Mouse (Mus musculus) neural tube, embryonic 11.5 days (tissue): ENCODE measurements at regions not wholly inside any gene's neighbourhood (a gene's known extent, or its start where the extent isn't known, plus 50 kb on each side); places are given as distances from the start of the nearest gene placed in this dataset.

ENCODE experiments used
- ATAC-seq: fragments of 200-750 bp; cut with Nextera tagmentation; 2 replicates; pipeline ENCODE4 v1.8.0; 2017; ENCODE audit warnings: moderate number of reproducible peaks, mild to moderate bottlenecking, moderate TSS enrichment, moderate library complexity; ENCODE audit not compliant: insufficient read depth, low FRiP score, low TSS enrichment
- DNase-seq: peaks from one replicate; pipeline ENCODE4 v3.0.0-alpha.2; 2015; ENCODE audit warnings: low spot score
- H3K27ac ChIP-seq: fragments of 300-500 bp; sonication (generic); 2 replicates; pipeline ENCODE4 v1.5.1; 2014; ENCODE audit warnings: low read depth, mild to moderate bottlenecking, low read length
- H3K27me3 ChIP-seq: fragments of 300-500 bp; sonication (generic); 2 replicates; pipeline ENCODE4 v1.6.1; 2014; ENCODE audit warnings: mild to moderate bottlenecking, low read length, mixed read lengths; ENCODE audit not compliant: control insufficient read depth, insufficient read depth
- H3K36me3 ChIP-seq: fragments of 300-500 bp; sonication (generic); 2 replicates; pipeline ENCODE4 v1.6.1; 2014; ENCODE audit warnings: mild to moderate bottlenecking, low read length, moderate library complexity, mixed read lengths; ENCODE audit not compliant: control insufficient read depth, insufficient read depth
- H3K4me1 ChIP-seq: fragments of 300-500 bp; sonication (generic); 2 replicates; pipeline ENCODE4 v1.6.1; 2014; ENCODE audit warnings: low read length, mixed read lengths; ENCODE audit not compliant: control insufficient read depth, insufficient read depth
- H3K4me2 ChIP-seq: fragments of 300-500 bp; sonication (generic); 2 replicates; pipeline ENCODE4 v1.6.1; 2014; ENCODE audit warnings: low read depth, mild to moderate bottlenecking, moderate library complexity
- H3K4me3 ChIP-seq: fragments of 300-500 bp; sonication (generic); 2 replicates; pipeline ENCODE4 v1.5.1; 2014; ENCODE audit warnings: low read depth, low read length
- H3K9ac ChIP-seq: fragments of 300-500 bp; sonication (generic); 2 replicates; pipeline ENCODE4 v1.6.1; 2014; ENCODE audit warnings: mild to moderate bottlenecking, low read length
- H3K9me3 ChIP-seq: fragments of 300-500 bp; sonication (generic); 2 replicates; pipeline ENCODE4 v1.6.1; 2016; ENCODE audit warnings: low read length; ENCODE audit not compliant: control insufficient read depth
- WGBS: fragments of 180-500 bp; shearing (Covaris S2); extraction: QIAGEN DNeasy Blood & Tissue Kit; methylation state at CpG from one replicate; pipeline ENCODE4 v1.1.7; 2014; 5-methylcytosine and 5-hydroxymethylcytosine counted together

- no peak overlapping the region for H3K4me2 ChIP-seq
- H3K4me3 ChIP-seq: no peak overlapping the region
- no peaks in the 10 kb centered on the region for H3K9me3 ChIP-seq
- H3K27ac ChIP-seq: no peak overlapping the region
- no peaks in the 10 kb centered on the region for H3K36me3 ChIP-seq
- H3K4me1 ChIP-seq: no peaks in the 10 kb centered on the region
- no peak for ATAC-seq
- H3K27me3 ChIP-seq: no peaks in the 10 kb centered on the region
- WGBS: 72% methylated on average over 5 of the region's 5 CpGs
- no peak for DNase-seq
- H3K9ac ChIP-seq: no peak overlapping the region
Measured at GRCm38 (mm10) chr4:95308469-95308895, 248.8 kb upstream of the Fggy start.

- Histone ChIP-seq H3K4me3 (no peak overlapping the region), H3K9ac (no peak overlapping the region), H3K4me2 (no peak overlapping the region), H3K27me3 (no peaks in the 10 kb centered on the region), H3K9me3 (no peaks in the 10 kb centered on the region), H3K4me1 (no peaks in the 10 kb centered on the region), H3K27ac (no peak overlapping the region), H3K36me3 (no peaks in the 10 kb centered on the region)
- ATAC-seq: no peak
- no peak for DNase-seq
- WGBS: 87% methylated on average over 6 of the region's 6 CpGs
Measured at GRCm38 (mm10) chr4:95310410-95310809, 246.9 kb upstream of the Fggy start.

GRCm38 (mm10) chr4:95317821-95318290 is 239.5 kb upstream of the Fggy start:
- DNase-seq: peak; percentile 23
- Histone ChIP-seq H3K27ac (no peak overlapping the region), H3K4me1 (0 out of 2 replicates have a peak, but pooled peaks cover 2% of the 10 kb centered on the region), H3K4me2 (no peak overlapping the region), H3K4me3 (no peak overlapping the region), H3K9ac (no peak overlapping the region), H3K36me3 (no peaks in the 10 kb centered on the region), H3K27me3 (no peaks in the 10 kb centered on the region), H3K9me3 (no peaks in the 10 kb centered on the region)
- no peak for ATAC-seq
- WGBS: 38% methylated on average over 3 of the region's 3 CpGs

- Histone ChIP-seq H3K4me3 (no peak overlapping the region), H3K9ac (no peak overlapping the region), H3K36me3 (no peaks in the 10 kb centered on the region), H3K27me3 (no peaks in the 10 kb centered on the region), H3K27ac (no peak overlapping the region), H3K4me1 (0 out of 2 replicates have a peak, but pooled peaks cover 2% of the 10 kb centered on the region), H3K4me2 (no peak overlapping the region), H3K9me3 (no peaks in the 10 kb centered on the region)
- 58% methylated on average over 1 of the region's 1 CpGs for WGBS
- no peak for DNase-seq
- ATAC-seq: no peak
Measured at GRCm38 (mm10) chr4:95318561-95318960, 238.7 kb upstream of the Fggy start.

- WGBS: 52% methylated on average over 6 of the region's 6 CpGs
- no peak overlapping the region for H3K4me3 ChIP-seq
- H3K9me3 ChIP-seq: no peaks in the 10 kb centered on the region
- H3K9ac ChIP-seq: no peak overlapping the region
- H3K4me2 ChIP-seq: no peak overlapping the region
- no peak overlapping the region for H3K27ac ChIP-seq
- 0 out of 2 replicates have a peak, but pooled peaks cover 2% of the 10 kb centered on the region for H3K4me1 ChIP-seq
- no peaks in the 10 kb centered on the region for H3K36me3 ChIP-seq
- DNase-seq: no peak
- ATAC-seq: no peak
- no peaks in the 10 kb centered on the region for H3K27me3 ChIP-seq
Measured at GRCm38 (mm10) chr4:95319036-95319435, 238.3 kb upstream of the Fggy start.

GRCm38 (mm10) chr4:95325861-95326260 is 231.4 kb upstream of the Fggy start:
- H3K9me3 ChIP-seq: no peaks in the 10 kb centered on the region
- H3K27ac ChIP-seq: no peak overlapping the region
- H3K9ac ChIP-seq: no peak overlapping the region
- DNase-seq (no peak), ATAC-seq (no peak)
- H3K4me2 ChIP-seq: no peak overlapping the region
- H3K27me3 ChIP-seq: no peaks in the 10 kb centered on the region
- WGBS: 74% methylated on average over 1 of the region's 1 CpGs
- H3K36me3 ChIP-seq: no peaks in the 10 kb centered on the region
- H3K4me3 ChIP-seq: no peak overlapping the region
- H3K4me1 ChIP-seq: no peaks in the 10 kb centered on the region

- Histone ChIP-seq H3K36me3 (no peaks in the 10 kb centered on the region), H3K9ac (no peak overlapping the region), H3K27ac (no peak overlapping the region), H3K4me1 (no peaks in the 10 kb centered on the region), H3K4me3 (no peak overlapping the region), H3K9me3 (no peaks in the 10 kb centered on the region), H3K4me2 (no peak overlapping the region), H3K27me3 (no peaks in the 10 kb centered on the region)
- no peak for ATAC-seq
- no peak for DNase-seq
- 91% methylated on average over 2 of the region's 2 CpGs for WGBS
Measured at GRCm38 (mm10) chr4:95339822-95340221, 217.5 kb upstream of the Fggy start.

- no peak overlapping the region for H3K4me2 ChIP-seq
- no peaks in the 10 kb centered on the region for H3K4me1 ChIP-seq
- no peak overlapping the region for H3K9ac ChIP-seq
- H3K4me3 ChIP-seq: no peak overlapping the region
- H3K27ac ChIP-seq: no peak overlapping the region
- ATAC-seq: no peak
- 84% methylated on average over 3 of the region's 3 CpGs for WGBS
- no peaks in the 10 kb centered on the region for H3K36me3 ChIP-seq
- DNase-seq: no peak
- H3K27me3 ChIP-seq: no peaks in the 10 kb centered on the region
- H3K9me3 ChIP-seq: no peaks in the 10 kb centered on the region
Measured at GRCm38 (mm10) chr4:95340926-95341325, 216.4 kb upstream of the Fggy start.

GRCm38 (mm10) chr4:95346722-95347197 is 210.5 kb upstream of the Fggy start:
- no peak for ATAC-seq

More at GRCm38 (mm10) chr4:95346722-95347197, 210.5 kb upstream of the Fggy start:
- no peaks in the 10 kb centered on the region for H3K27me3 ChIP-seq
- no peaks in the 10 kb centered on the region for H3K9me3 ChIP-seq
- 47% methylated on average over 3 of the region's 3 CpGs for WGBS
- H3K4me1 ChIP-seq: no peaks in the 10 kb centered on the region
- H3K9ac ChIP-seq: no peak overlapping the region
- H3K36me3 ChIP-seq: no peaks in the 10 kb centered on the region
- H3K27ac ChIP-seq: no peak overlapping the region
- DNase-seq: no peak
- no peak overlapping the region for H3K4me2 ChIP-seq
- H3K4me3 ChIP-seq: no peak overlapping the region
